Mouse (Mus musculus): ENCODE results near the gene Fbxo28.

DNA sequence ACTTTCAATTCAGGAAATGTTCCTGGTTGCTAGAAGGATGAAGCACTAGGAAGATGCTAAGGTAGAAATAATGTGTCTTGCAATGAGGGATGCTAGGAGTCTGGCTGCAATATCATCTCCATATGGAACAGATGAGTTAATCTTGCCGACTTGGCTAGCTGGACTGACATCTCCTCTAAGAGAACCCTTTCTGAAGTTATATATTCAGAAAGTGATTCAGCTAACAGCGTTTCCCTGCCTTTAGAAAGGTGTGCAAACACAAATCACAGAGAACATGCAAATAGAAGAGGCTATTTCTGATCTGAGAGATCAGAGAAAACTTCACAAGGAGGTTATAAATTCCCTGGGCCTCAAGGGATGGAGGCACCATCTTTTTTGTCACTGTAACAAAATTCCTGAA, 4.4 kb upstream of the Fbxo28 start:
- no peak for TF ChIP-seq CTCF (IDR thresholded peaks at IDR 0.05; ENCODE audit: low read depth)
- TF ChIP-seq EP300 (IDR thresholded peaks at IDR 0.05; ENCODE audit: low read depth): no peak

Measured in liver, postnatal 0 days (tissue).